Mouse (Mus musculus) frontal cortex, postnatal 10 days (tissue): ENCODE measurements around the gene Tjp3.
A peak's percentile ranks its signal among the peaks of the same experiment; 100 is the strongest.

ENCODE experiments used
- DNase-seq, 2 experiments: peaks; one replicate each; pipeline ENCODE4 v3.0.0; 2022; ENCODE audit warnings: low spot score in 2 of 2, mixed read lengths in 1 of 2

Tjp3 gene

DNA sequence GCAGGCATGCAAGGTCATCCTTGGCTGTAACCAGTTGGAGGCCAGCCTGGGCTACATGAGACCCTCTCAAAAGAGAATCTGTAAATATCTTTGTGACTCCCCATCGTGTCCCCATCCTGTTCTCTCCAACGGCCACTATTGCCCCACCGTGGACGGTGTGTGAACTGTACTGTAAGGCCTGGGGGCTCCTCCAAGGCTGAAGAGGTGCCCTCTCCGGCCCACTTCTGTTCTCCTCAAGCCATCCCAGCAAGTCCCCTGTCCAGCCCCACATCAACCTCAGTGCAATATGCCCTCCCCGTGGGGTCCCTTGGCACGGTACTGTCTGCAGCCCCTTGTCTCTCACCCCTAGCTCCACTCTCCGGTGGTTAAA, 27.9 kb upstream of the Tjp3 start:
- no peak for DNase-seq

- no peak for DNase-seq
Measured at GRCm38 (mm10) chr10:81318589-81319329, 27.4 kb upstream of the Tjp3 start.

DNA sequence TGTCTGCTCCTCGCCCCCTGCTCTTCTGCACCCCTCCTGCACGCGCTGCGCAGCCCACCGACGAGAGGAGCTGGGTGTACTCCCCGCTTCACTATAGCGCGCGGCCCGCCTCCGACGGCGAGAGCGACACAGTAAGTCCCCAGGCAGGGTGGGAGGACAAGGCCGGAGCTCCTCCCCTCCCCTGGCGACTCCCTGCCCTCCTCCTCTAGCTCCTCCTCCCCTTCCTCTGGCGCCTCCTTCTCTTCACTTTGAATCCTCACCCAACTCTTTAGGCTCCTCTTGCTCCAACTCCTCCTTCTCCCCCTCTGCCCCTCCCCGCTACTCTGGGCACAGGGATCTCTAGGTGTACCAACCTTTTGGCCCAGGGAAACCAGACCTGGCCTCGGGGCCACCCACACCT, 25.9 kb upstream of the Tjp3 start:
- no peak for DNase-seq

- DNase-seq: no peak
Measured at GRCm38 (mm10) chr10:81316338-81317060, 25.1 kb upstream of the Tjp3 start.

DNA sequence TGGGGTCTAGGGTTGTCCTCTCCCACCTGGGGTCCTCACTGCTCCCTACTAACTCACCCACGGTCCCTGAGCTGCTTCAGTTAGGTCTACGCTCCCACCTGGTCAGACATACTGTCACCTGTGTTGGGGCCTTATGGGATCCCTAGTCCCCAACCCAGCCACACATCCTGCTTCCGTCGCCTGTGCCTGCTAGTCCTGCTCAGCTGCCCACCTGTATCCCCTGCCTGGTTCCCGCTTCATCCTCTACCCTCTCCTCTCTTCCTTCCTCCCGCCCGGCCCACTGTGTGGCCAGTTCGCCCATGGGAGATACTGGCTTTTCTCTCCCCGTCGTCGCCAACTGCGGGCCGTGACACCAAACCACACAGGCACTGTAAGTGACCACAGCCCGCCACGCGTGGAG, 24.2 kb upstream of the Tjp3 start:
- no peak for DNase-seq

- DNase-seq: no peak
Measured at GRCm38 (mm10) chr10:81314201-81314600, 22.8 kb upstream of the Tjp3 start.

GRCm38 (mm10) chr10:81313581-81313980, 22.2 kb upstream of the Tjp3 start:
- no peak for DNase-seq

GRCm38 (mm10) chr10:81309571-81309970, 18.2 kb upstream of the Tjp3 start:
- DNase-seq: no peak

DNA sequence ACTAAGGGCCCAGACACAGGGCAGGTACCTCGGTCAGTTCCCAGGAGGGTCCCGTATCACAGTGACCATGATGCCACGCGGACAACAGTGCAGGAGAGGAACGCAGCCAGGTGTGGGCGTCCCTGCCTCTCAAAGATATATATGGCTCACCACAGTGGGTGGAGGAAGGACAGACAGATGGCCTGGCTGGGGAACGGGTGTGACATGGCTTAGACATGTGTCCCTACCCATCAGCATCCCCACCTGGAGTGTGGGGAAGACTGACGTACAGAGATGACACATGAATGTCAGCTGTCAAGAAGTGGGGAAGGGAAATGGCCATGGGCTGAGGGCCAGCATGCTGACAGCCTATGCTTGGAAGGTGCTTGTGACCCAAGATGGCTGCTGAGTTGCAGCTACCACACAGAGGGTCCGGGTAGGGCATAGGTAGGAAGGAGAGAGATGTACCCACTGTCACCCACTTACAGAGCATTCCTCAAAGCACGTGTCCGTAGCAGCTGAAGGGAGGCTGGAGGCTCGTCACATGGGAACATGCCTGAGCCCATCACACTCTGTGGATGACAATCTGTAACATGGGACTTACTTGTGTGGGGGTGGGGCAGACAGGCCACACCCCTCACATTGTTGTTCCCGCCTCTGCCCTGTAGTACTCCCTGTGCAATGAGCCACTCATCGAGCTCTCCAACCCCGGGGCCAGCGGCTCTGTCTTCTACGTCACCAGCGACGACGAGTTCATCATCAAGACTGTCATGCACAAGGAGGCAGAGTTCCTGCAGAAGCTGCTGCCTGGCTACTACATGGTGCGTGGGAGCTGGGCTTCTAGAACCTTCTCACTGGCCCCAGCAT, 15.7 kb upstream of the Tjp3 start:
- DNase-seq: no peak

DNA sequence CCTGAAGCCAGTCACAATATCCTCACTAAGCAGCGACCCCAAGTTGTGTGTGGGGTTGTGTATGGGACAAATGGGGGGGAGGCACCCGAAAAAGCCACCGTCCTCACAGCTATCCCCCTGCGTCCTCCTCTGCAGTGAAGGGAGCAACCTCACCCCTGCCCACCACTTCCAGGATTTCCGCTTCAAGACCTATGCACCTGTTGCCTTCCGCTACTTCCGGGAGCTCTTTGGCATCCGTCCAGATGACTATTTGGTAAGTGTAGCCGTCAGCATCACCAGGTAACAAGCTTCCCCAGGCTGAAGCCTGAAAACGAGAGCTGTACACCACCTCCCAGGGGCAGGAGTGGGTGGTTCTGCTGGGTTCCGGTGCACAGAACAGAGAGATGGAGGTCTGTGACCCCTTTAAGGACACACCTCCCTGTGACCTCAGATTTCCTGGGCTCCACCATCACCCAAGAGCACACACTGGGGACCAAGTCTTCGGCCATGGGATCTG, 14.8 kb upstream of the Tjp3 start:
- no peak for DNase-seq

DNA sequence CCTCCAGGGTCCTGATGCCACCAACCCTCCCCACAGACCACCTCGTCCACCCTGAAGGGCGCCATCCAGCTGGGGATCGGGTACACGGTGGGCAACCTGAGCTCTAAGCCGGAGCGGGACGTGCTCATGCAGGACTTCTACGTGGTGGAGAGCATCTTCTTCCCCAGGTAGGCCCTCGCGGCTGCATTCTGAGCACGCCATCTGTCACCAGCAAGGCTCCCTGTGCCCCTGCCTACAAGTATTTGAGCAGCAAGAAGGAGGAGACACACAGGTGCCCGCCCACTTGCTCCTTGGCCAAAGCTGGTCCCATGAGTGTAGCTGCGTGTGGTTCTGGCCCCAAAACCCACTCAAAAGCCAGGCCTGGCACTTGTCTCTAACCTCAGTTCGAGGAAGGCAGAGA, 14.3 kb upstream of the Tjp3 start:
- DNase-seq: no peak

- no peak for DNase-seq
Measured at GRCm38 (mm10) chr10:81304597-81305238, 13.3 kb upstream of the Tjp3 start.

DNA sequence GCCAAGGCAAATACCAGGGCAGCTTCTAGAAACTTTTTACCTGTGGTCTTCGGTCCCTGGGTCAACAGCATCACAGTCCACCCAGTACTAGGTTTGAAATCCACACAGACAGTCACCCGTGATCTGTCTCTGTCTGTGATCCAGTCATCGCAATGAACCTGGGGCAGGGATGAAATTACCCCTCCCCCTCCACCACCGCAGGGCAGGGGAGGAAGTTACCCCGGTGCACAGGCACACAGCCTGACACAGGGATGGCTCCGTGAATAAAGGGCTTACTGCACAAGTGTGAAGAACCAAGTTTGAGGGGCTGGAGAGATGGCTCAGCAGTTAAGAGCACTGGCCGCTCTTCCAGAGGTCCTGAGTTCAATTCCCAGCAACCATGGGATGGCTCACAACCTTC, 12.4 kb upstream of the Tjp3 start:
- DNase-seq: no peak

DNA sequence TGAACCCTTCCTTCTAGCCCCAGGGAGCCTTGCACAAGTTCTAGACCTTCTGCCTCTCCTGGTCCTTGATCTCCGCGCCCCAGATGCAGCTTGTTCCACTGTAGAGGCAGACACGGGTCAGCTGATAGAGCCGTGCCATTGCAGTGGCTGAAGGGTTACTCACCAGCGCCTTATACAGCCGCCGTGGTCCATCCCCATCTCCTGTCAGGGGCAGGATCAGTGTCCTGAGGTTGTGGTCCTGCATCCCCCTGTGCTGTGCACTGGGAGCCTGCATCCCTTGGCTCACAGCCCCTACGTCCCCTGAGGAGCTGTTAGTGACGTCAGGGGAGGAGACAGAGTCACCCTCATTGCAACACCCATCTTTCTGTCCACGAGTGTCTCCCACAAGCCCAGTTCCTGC, 11.9 kb upstream of the Tjp3 start:
- no peak for DNase-seq

GRCm38 (mm10) chr10:81302781-81303218, 11.4 kb upstream of the Tjp3 start:
- DNase-seq: no peak

DNA sequence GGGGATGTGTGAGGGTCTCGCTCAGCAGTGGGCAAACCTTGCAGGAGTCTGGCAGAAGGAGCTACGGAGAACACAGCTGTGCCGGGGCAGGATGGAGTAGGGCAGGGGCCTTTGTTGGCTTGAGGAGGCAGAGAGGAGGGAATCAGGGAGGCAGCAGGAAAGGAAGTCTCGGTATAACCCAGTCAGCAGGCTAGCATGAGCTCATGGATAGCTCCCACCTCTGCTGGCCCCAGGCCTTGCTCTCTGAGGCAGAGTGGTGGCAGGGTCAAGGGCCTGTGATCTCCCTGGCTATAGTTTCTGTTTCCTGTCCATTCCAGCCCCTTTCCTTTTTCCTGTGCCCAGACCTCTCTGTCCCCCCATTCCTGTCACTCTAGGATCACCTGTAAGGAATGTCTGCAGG, 10.9 kb upstream of the Tjp3 start:
- DNase-seq: no peak

- no peak for DNase-seq
Measured at GRCm38 (mm10) chr10:81301321-81301720, 9.9 kb upstream of the Tjp3 start.

DNA sequence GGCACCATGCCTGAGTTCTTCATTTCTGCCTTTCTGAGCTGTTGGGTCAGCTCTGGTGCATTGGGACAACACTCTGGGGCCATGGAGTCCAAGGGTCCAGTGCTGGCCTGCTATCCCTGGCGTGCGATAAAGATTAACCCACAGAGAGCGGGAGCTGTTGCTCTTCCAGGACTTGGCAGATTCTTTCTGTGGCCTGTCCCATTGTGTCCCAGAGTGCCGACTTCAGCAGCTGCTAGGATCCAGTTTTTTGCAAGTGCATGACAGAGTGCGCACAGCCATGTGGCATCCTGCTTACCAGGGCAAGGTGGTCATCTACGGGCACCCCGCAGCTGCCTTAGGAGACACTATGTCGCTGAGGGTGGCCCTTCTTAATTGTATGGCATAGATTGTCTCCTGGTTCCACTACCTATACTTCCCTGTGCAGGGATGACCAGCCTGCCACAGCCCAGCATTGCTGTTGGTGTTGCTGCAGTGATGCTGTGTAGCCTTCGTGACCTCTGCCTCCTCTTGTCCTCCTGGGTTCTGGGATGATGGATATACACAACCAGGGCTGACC, 9.0 kb upstream of the Tjp3 start:
- no peak for DNase-seq

- no peak for DNase-seq
Measured at GRCm38 (mm10) chr10:81299585-81300351, 8.4 kb upstream of the Tjp3 start.

DNA sequence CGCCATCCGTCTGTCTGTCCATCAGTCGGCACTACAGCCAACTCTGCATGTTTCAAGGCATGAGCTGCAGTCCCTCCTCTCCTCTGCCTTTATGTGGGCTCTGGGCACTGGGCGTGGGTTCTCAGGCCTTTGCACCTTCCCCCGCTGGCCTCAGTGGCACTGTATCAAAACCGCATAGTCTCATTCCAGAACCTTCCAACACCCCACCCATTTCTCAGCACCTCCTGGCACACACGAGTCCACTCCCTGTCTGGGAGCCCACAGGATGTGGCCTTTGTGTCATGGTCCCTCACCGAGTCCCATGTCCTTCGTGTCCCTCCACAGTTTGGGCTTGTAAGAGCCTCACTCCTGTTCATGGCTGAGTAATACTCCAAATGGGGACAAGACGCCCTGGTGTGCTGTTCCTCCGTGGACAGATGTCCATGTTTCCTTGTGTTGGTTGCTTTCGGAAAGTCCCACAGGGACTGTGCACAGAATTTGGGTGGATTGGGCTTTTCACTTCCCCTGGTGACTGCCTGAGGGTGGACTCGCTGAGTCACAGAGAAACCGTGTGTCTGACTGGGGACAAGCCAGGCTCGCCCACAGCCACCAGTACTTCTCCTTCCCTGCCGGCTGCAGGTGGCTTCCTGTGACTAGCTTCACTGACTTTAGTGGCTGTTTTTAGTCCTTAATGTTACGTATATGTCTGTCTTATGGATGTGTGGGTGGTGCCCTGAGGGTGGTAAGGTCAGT, 7.2 kb upstream of the Tjp3 start:
- peak in 1 of 2 experiments; percentile 21 for DNase-seq
